Mouse (Mus musculus) spleen, postnatal 10 days (tissue): Measurements from ENCODE around the gene Bag6.
A peak's percentile ranks its signal among the peaks of the same experiment; 100 is the strongest.

Experiments
- DNase-seq, 2 experiments: peaks; one replicate each; pipeline ENCODE4 v3.0.0; 2021 to 2022; ENCODE audit warnings: low spot score in 2 of 2

The Bag6 gene

GRCm38 (mm10) chr17:35194844-35195630, 60.1 kb downstream of the Bag6 start:
- peak; percentile 30 to 36 for DNase-seq

GRCm38 (mm10) chr17:35195631-35196320, 60.8 kb downstream of the Bag6 start:
- peak; percentile 83 to 92 for DNase-seq

DNA sequence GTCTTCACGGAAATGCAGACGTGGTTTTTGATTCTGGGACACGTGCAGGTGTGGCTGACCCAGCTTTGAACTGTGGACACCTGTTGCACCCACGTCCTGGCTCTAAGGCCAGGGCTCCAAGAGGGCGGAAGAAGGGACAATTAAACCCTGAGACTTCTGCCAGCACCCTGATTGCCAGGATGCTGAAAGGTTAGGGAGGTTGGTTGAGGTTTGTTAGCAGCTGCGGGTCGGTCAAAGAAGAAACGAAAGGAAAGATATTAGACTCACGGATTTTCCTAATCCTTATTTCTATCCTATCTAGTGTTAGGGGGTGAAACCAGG, 61.3 kb downstream of the Bag6 start:
- no peak for DNase-seq
